Mouse (Mus musculus) heart, embryonic 16.5 days (tissue): Measurements from ENCODE around the gene Armh2. TPM values are rescaled to one million over a fixed set of nuclear protein-coding genes. Genes with fewer than 3 reads are reported as not detected.

ENCODE experiments used
- ATAC-seq: fragments of 200-750 bp; cut with Nextera tagmentation; replicated peaks from 2 replicates; pipeline ENCODE4 v1.8.0; 2017; ENCODE audit warnings: moderate number of reproducible peaks; ENCODE audit not compliant: insufficient read depth, low FRiP score; ENCODE audit errors: extremely low read depth
- H3K27ac ChIP-seq: fragments of 300-500 bp; sonication (generic); 2 replicates; pipeline ENCODE4 v1.5.1; 2014; ENCODE audit warnings: mild to moderate bottlenecking, low read length, control low read depth, moderate library complexity
- H3K27me3 ChIP-seq: fragments of 300-500 bp; sonication (generic); 2 replicates; pipeline ENCODE4 v1.6.1; 2014; ENCODE audit warnings: low read length, mixed read lengths; ENCODE audit not compliant: control insufficient read depth, insufficient read depth
- H3K36me3 ChIP-seq: fragments of 300-500 bp; sonication (generic); 2 replicates; pipeline ENCODE4 v1.6.1; 2014; ENCODE audit not compliant: control insufficient read depth, insufficient read depth
- H3K4me1 ChIP-seq: fragments of 300-500 bp; sonication (generic); 2 replicates; pipeline ENCODE4 v1.6.1; 2014; ENCODE audit warnings: low read length, mixed read lengths; ENCODE audit not compliant: control insufficient read depth, insufficient read depth
- H3K4me2 ChIP-seq: fragments of 300-500 bp; sonication (generic); 2 replicates; pipeline ENCODE4 v1.6.1; 2014; ENCODE audit warnings: low read depth, mild to moderate bottlenecking, control low read depth, low read length
- H3K4me3 ChIP-seq: fragments of 300-500 bp; sonication (generic); 2 replicates; pipeline ENCODE4 v1.5.1; 2014; ENCODE audit warnings: mild to moderate bottlenecking, control low read depth, low read length
- H3K9ac ChIP-seq: fragments of 300-500 bp; sonication (generic); 2 replicates; pipeline ENCODE4 v1.6.1; 2014; ENCODE audit warnings: low read length, control low read depth
- H3K9me3 ChIP-seq: fragments of 300-500 bp; sonication (generic); replicated peaks from 2 replicates; pipeline ENCODE4 v1.6.1; 2016; ENCODE audit warnings: low read length; ENCODE audit not compliant: control insufficient read depth
- WGBS: fragments of 180-500 bp; shearing (Covaris S2); extraction: QIAGEN DNeasy Blood & Tissue Kit; methylation state at CpG from one replicate; pipeline ENCODE4 v1.1.7; 2014; 5-methylcytosine and 5-hydroxymethylcytosine counted together
- polyA plus RNA-seq: library from polyadenylated mRNA; unstranded; fragments of >200 nt; fragmentation: Nextera tagmentation; extraction: Ambion mirVana; gene quantifications from 2 replicates; pipeline ENCODE4 v1.2.1, GENCODE M21; 2015

Gene Armh2
- polyA plus RNA-seq, 1 experiment from 2014 or later, result not detected

DNA sequence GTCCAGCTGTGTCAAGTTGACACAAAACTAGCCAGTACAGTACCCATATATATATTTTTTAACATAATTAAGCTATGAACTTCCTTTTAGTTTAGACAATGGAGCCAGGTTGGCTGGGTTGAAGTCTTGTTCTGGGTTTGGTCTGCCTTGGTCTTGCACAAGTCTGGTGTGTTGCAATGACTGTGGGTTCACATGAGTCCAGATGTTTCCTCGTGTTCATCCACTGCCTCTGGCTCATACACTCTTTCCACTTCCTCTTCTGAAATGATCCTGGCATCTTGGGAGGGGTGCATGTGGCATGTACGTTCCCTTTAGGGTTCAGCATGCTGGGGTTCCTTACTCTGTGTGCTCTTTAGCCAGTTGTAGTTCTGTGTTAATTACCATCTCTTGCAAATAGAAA lies 50.3 kb downstream of the Armh2 start:
- 67% methylated on average over 2 of the region's 2 CpGs for WGBS
- no peaks in the 10 kb centered on the region for H3K4me1 ChIP-seq

DNA sequence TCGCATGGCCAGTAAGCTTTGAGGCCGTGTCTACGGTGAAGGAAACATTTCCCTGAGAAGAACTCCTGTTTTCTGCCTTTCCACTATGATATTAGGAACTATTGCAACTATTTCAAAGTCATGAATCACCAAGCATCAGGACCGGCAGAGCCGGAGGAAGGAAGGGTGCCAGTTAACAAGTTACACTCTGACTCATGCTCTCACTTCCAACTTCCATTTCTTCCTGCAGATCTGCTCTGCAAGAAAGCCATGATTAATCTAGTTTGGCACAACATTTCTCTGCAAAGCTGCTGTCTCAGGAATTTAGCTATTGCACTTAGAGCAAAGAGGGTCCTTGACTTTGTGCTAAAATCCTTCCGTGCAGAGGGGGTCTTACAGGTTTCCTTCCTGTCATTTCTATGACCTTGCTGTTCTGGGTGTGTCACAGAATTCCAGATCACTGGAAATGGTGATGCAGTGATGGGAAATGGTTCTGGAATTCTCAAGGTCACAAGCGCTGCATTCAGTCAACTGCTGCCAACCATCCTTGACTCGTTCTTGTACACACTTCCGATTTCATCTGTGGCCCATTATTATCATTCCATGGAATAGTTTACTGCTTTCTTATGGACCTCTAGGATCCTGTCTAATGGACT lies 51.5 kb downstream of the Armh2 start:
- H3K4me2 ChIP-seq, result no peak overlapping the region

More for the DNA sequence above, 50.3 kb downstream of the Armh2 start:
- Histone ChIP-seq H3K36me3 (no peaks in the 10 kb centered on the region), H3K9me3 (no peaks in the 10 kb centered on the region), H3K27me3 (no peaks in the 10 kb centered on the region), H3K27ac (no peak overlapping the region), H3K4me2 (no peak overlapping the region), H3K4me3 (no peak overlapping the region), H3K9ac (no peak overlapping the region)
- no peak for ATAC-seq

More for the DNA sequence above, 51.5 kb downstream of the Armh2 start:
- H3K9ac ChIP-seq, result no peak overlapping the region
- H3K27me3 ChIP-seq, result no peaks in the 10 kb centered on the region
- H3K9me3 ChIP-seq, result no peaks in the 10 kb centered on the region
- ATAC-seq, result no peak
- H3K27ac ChIP-seq, result no peak overlapping the region
- WGBS, result 65% methylated on average over 9 of the region's 9 CpGs
- no peaks in the 10 kb centered on the region for H3K36me3 ChIP-seq
- no peaks in the 10 kb centered on the region for H3K4me1 ChIP-seq
- no peak overlapping the region for H3K4me3 ChIP-seq

Other genes with a start within 250 kb of the Armh2 start
- gene Ripor2, start 159.0 kb upstream of the Armh2 start, polyA plus RNA-seq, result 17.3 and 17.8 TPM in 2 replicates
- 108 and 118 TPM in 2 replicates for gene Gmnn, start 20.7 kb downstream of the Armh2 start, polyA plus RNA-seq
- 12.6 and 13.5 TPM in 2 replicates for gene BC005537, start 60.4 kb downstream of the Armh2 start, polyA plus RNA-seq
- 326 and 343 TPM in 2 replicates for gene Acot13, start 90.3 kb downstream of the Armh2 start, polyA plus RNA-seq
- gene Tdp2, start 90.4 kb downstream of the Armh2 start, polyA plus RNA-seq, result 31.4 and 33.7 TPM in 2 replicates
- gene D130043K22Rik, start 103.9 kb downstream of the Armh2 start, polyA plus RNA-seq, result 0.10 TPM in 1 of 2 replicates, not detected in the other
- 13.4 and 14.0 TPM in 2 replicates for gene Aldh5a1, start 196.4 kb downstream of the Armh2 start, polyA plus RNA-seq
- 0.25 and 0.55 TPM in 2 replicates for gene Gpld1, start 201.9 kb downstream of the Armh2 start, polyA plus RNA-seq